Mouse (Mus musculus) skeletal muscle tissue, postnatal 0 days (tissue): ENCODE results near the gene Gm6614. TPM values are rescaled to one million over a fixed set of nuclear protein-coding genes. Genes with fewer than 3 reads are reported as not detected.

ENCODE experiments used
- polyA plus RNA-seq: library from polyadenylated mRNA; unstranded; fragments of >200 nt; fragmentation: Nextera tagmentation; extraction: Ambion mirVana; gene quantifications from 2 replicates; pipeline ENCODE4 v1.2.1, GENCODE M21; 2015

Gene Gm6614
- not detected in 2 replicates for polyA plus RNA-seq

GRCm38 (mm10) chr6:142011364-142011955 lies at the start of gene Gm6614:
Gene Gm6614 (minus strand): TSS chr6:142011414.

DNA sequence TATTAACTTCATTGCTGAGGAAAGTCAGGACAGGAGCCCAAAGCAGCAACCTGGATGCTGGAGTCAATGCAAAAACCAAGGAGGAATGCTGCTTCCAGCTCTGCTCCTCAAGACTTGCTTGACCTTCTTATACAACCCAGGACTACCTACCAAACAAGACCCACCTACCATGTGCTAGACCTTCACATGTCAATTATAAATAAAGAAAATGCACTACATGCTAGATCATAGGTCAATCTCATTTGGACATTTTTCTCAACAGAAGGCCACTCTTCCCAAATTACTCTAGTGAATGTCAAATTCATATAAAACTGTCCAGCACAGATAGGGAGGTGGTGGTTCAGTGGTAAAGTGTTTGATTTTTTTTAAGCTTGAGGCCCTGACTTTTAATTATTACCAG lies 64.4 kb downstream of the Gm6614 start, which contains the start of gene Slco1a1:
Slco1a1 (minus strand) TSS at position 101 of the 400 bp plus-strand sequence.

Other genes with a start within 250 kb of the Gm6614 start
- gene Gm5724, start 237.6 kb downstream of the Gm6614 start, polyA plus RNA-seq: not detected in 2 replicates
- gene Slco1a4, start 155.2 kb downstream of the Gm6614 start, polyA plus RNA-seq: 0.13 TPM in 1 of 2 replicates, not detected in the other
- gene Slco1a1, start 64.5 kb downstream of the Gm6614 start, polyA plus RNA-seq: not detected in 2 replicates
- 0.55 and 0.73 TPM in 2 replicates for gene Slco1a6, start 197.1 kb upstream of the Gm6614 start, polyA plus RNA-seq